Mouse (Mus musculus): Measurements from ENCODE around the gene Cnga2.
A peak's percentile ranks its signal among the peaks of the same experiment; 100 is the strongest.
"Not testable (repeated sequence)": the region's sequence is repeated elsewhere in the genome, so short reads cannot be mapped to it uniquely, and the experiment has no call there.

Gene Cnga2

DNA sequence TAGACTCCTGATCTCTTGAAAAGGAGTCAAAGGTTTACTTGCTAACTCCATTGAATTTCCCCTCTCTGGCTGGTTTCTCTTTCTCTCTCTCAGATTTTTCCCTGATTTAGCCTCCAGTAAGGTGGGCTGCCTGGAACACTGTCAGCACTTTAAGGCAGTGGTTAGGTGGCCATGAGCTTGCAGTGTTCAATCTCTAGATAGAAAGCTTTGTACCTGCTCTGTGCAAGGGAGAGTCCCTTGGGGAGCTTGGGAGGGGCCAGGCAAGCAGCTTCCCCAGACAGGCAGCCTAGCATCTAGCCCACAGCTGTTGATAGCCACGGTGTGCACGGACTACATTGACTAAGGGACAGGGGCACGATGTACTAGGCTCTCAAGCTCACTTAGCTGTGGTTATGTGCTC lies at the start of gene Cnga2:
TSS of gene Cnga2 (plus strand) at position 301 of the 400 bp plus-strand sequence.
- DNase-seq: no peak

DNA sequence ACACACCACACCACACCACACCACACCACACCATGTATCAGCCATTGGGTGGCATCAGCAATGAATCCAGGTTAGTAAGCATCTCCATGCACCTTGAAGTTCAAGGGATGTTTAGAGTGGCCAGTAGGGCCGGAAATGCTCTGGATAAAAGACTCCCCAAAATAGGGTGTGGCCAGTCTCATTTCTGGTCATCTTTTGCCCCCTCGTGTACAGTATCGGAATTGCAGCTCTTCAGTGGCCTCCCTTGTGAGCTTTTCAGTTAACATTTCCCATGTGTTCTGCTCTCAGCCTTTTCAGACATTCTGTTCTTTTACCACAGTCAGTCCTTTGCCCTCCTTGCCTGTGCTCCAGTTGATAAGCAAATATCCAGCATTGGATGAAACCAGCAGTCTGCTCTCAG lies 45.0 kb upstream of the Cnga2 start:
- peak; percentile 7 for DNase-seq

DNA sequence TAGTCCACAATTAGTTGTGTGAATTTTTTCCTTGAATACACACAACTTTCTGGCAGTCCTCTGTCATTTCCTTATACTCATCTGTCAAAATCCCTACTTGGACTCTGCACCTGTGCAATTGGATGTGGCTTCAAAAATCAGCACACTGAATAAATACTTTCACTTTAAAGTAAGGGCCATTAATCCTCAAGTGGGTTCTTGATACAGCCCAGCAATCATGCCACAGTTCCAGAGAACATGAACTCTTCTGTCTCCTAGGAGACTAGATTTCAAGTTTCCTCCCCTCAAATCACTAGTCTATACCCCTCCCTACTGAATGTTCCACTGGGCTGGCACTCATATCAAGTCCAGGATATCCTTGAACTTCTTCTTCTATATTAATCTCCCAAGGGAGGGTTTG lies 33.3 kb upstream of the Cnga2 start:
- DNase-seq: no peak

DNA sequence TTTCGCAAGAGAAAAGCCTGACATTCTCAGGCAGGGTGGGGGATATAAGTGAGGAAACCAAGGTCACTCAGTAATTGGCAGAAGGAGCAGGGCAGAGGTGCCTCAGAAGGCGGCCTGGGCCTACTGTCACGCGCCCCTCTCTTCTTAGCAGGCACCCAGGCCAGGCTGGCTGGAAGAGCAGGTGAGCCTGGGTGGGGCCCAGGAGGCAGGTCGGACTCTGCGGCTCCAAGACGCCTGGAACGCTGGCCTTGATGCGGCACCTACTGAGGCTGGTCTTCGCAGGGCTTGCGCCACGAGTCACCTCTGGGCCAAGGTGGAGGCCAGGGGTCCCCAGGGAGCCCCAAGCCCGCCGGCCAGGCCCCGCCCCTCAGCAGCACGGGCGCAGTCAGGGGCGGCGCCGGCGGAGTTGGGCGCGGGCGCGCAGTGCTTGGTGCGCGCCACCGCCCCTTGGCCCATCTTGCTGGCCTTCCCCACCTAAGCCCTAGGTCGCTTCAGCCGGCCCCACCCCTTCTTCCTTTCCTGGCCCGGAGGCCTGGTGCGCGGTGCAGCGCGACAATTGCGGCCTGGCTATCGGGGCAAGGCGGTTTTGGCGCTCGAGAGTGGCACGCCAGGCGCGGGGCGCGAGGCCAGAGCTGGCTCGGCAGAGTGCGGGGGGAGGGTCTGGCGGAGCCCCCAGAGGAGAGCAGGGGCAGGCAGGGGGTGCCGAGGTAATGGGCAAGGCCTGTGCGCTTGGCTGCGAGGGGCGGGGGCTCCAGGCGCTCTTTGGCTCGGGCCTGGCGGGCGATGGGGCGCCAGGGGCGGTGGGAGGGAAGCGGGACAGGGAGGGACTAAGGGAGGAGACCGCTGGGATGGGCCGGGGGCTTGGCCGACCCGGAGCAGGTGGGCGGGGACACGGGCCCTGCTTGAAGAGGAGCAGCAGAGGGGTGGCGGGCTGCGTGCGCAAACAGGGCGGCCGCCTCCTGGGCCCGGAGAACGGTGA lies 29.3 kb upstream of the Cnga2 start, which contains the start of gene Prrg3:
TSS of gene Prrg3 (plus strand) at position 552 of the 979 bp plus-strand sequence.
- peak; percentile 11 for DNase-seq

DNA sequence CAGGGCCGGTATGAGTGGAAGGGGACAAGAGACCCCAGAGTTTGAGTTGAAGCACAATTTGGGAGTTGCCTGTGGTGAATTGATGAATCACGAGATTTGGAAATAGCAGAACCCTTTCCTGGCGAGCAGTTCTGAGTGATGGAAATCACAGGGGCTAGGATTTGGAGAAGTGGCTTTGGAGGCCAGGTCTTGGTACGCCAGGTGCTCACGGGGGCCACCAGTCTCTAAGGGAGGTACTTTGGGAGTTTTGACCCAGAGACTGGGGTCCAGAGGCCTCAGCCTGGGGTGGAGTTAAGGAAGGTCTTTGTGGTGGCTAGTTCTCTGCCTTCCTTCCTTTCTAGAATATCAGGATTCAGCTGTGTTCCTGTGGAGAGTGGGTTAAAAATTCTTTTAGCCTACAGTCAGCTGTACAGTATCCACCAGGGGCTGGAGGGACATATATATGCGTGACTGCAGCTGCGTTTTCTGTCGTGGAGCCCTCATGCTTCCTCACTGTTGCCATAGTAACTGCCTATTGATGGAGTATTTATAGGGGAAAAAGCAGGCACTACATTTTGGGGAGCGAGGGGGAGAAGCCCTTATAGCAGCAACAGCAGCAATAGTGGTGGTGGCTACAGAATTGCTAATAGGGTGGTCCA lies 28.3 kb upstream of the Cnga2 start:
- DNase-seq: no peak

DNA sequence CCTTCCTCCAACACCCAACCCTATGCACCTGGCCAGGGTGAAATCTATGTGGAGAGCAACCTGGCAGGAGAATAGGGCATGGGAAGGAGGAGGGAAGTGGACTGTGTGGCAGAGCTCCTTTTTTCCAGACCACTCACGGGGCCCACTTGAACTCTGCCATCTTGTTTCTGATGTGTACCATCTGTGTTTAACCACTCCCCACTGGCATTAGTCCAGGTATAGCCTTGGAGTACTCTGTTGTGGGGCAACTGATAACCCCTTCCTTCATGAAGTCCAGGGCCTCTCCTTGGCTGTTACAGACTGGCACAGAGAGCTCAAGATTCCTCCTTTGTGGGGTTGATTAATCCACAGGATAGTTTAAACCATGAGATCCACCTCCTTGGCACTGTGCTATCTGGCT lies 23.4 kb upstream of the Cnga2 start:
- no peak for DNase-seq

DNA sequence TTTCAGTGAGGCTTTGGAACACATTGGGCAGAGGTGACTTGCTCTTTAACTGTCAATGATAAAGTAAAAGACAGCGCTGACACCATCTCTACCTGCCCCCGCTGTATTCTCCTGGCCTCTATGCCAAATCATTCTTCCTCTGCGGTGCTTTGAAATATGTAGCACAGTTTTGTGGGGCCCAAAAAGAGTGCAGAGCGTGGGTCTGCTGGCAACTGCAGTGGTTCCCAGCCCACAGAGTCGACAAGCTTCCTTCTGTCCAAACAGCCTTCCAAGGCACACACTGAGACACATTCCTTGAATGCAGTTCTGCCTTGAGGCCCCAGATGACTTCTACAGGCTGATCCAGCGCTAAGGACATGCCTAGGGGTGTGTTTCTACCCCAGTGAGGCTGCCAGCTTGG lies 22.8 kb upstream of the Cnga2 start:
- peak; percentile 44 for DNase-seq

DNA sequence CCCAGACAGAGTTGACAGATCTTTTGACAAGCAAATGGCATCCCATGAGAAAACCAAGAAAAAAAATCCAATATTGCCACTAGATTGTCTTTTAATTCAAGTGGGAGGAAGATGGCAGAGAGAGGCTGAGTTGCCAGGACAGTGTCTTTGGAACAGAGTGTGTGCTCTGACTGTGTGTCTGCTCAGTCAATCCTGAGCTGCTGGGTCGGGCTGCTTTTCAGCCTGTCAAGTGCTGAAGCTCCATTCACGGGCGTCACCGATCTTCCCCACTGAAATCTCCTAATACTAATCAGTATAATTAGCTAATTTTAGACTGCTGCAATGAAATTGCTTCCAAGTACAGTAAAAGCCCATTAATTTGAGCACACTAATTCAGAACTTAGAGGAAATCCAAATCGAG lies 20.3 kb upstream of the Cnga2 start:
- DNase-seq: no peak

DNA sequence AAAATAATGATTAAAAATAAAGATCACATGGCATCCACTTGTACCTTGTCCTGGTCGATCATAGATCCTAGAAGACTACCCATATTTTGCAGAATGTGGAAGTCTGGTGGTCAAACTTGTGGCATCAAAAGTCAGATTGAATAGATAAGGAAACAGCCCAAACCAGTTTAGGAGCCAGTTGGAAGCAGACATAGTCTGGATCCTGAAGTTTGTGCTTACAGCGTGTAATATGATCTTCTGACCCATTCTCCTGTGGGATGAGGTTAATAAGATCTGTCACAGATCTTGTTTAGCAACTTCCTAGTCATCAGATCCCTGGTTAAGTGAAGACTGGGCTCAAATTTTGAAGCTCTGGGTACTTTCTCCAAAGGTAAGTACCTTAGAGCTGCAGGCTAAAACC lies 19.0 kb upstream of the Cnga2 start, which contains the start of gene Fate1:
TSS of gene Fate1 (plus strand) at position 301 of the 400 bp plus-strand sequence.
- no peak for DNase-seq

DNA sequence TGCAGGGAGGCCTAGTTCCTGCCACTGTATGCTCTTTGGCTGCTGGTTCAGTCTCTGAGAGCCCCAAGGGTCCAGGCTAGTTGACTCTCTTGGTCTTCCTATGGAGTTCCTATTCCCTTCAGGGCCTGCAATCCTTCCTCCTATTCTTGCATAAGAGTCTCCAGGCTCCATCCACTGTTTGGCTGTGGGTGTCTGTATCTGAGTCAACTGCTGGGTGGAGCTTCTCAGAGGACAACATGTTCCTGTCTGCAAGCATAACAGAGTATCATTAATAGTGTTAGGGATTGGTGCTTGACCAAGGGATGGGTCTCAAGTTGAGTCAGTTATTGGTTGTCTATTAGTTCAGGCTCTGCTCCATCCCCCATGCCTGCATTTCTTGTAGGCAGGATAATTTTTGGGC lies 14.0 kb upstream of the Cnga2 start:
- DNase-seq: not testable (repeated sequence)

DNA sequence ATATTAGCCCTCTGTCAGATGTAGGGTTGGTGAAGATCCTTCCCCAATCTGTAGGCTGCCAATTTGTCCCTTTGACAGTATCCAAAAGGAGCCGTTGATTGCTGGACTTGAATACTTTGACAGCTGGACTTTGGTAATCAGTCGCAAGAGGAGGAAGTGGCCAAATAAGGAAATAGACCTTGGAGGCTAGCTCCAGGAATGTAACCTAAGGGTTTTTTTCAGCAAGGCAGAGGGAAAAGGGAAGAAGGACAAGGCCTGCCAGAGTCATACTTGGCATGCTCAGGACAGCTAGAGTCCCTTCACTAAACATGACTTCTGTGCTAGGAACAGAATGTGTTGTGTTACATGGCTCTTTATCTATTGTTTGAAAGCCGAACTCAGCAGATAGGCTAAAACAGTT lies 11.2 kb upstream of the Cnga2 start:
- no peak for DNase-seq

DNA sequence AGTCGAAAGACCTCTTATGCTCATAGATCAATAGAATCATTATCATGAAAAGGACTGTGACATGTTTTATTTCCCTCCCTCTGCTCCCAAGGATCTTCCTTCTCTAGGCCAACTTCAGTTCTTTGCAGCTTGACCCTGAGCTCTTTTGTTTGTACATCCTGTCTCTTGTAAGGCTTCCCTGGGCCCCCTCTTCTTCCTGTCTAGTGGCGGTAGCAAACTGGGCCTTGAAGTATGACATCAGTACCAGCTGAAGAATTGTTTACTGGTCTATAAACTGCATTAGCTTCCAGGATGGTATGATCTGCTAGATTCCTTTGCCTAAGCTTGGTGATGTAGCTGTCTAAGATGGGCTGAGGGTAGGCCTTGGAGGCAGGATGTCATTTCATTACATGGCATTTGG lies 10.3 kb upstream of the Cnga2 start:
- no peak for DNase-seq

DNA sequence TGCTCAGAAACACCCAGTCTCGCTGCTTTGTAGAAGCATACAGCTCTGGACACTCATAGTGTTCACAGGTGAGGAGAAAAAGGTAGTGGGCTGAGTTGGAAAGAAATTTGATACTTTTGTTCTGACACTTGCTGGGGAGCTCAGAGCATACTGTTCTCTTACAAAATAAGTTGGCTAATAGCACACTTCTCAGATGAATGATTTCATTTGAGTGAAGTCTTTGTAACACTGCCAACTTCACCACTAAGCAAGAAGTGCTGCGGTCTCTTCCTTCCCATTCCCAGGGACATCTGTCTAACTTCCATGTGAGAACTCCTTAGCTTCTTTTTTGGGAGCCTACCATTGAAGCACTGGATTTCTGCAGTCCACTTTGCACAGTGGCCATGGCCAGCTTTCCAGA lies 8.4 kb upstream of the Cnga2 start:
- DNase-seq: no peak

DNA sequence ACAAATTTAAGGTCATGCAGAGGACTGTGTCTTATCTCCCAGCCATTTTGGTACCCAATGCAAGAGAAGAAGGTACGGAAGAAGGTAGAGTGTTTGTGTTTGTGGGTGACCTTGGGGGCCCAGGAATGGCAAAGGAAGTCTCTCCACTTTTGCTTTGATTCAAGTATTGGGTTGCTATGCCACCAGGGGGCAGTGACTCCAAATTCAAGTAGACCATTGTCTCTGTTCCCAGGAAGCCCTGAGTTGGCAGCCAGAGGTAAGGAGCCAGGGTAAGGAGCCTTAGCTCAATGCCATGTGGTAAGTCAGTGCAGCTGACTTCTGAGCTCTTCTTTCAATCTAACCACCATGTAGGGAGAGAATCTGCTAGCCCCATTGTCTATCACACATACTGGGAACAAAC lies 7.9 kb upstream of the Cnga2 start:
- DNase-seq: no peak

DNA sequence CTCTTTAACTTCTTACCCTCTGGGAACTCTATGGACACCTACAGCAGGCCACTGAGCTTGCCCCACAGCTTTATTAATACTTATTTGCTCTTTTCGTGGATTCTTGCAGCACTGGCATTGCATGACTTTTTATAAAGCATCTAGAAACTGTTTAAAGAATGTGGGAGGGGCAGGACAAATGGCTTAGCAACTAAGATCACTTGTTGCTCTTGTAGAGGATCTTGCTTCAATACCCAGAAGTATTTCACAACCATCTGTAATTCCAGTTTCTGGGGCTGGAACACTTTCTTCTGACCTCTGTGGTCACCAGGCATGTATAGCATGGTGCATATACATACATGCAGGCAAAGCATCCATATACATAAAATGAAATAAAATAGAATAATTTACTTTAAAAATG lies 4.3 kb downstream of the Cnga2 start:
- DNase-seq: no peak

DNA sequence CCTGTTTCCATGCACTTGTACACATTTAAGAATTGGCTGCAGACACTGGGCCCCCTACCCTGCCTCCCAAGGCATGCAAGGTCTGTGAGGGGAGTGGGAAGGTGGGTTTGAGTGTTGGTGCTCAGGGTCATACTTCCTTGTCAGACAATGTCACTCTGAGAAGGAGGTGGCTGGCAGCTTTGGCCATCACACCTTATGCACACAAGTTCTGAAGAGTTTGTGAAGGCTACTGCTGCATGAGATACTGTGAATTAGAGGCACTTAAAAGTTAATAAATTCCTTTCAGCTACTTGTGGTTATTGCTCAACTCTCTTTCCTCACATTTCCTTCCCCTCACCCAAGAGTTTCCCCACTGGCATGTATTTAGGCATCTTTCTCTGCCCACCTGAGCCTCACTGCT lies 18.3 kb downstream of the Cnga2 start:
- DNase-seq: no peak

DNA sequence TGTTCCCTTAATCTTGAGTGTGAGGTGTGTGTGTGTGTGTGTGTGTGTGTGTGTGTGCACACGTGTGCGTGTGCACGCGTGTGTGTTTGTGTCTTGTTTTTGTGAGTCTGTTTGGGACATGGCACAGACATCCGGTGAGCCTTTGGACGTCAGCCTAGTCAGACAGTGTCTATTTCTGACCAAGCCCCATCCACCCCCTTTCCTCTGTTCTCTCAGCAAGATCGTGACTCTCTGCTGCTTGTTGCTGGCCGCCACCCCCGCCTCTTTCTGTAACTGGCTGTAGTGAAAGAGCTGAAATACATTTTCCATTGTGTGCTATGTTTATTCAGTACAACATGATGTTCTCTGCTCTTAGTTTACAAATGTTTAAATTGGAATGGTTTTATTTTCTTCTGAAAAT lies 20.6 kb downstream of the Cnga2 start:
- DNase-seq: peak; percentile 76

DNA sequence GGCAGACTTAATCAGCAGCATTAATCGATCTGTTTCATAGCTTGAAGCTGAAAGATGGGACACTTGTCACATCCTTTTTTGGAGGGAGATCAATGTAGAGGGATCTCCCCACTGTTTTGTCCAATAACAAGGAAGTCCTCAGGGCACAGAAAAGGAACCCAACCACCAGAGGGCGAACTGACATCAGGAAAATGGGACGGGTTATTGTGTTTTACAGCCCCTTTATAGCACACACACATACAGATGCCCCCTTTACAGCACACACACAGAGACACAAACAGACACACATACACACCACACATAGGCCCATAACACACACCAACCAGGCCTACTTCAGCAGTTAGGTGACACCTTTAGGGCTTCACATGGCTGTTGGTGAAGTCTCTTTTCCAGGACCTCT lies 21.2 kb downstream of the Cnga2 start:
- DNase-seq: peak; percentile 34

DNA sequence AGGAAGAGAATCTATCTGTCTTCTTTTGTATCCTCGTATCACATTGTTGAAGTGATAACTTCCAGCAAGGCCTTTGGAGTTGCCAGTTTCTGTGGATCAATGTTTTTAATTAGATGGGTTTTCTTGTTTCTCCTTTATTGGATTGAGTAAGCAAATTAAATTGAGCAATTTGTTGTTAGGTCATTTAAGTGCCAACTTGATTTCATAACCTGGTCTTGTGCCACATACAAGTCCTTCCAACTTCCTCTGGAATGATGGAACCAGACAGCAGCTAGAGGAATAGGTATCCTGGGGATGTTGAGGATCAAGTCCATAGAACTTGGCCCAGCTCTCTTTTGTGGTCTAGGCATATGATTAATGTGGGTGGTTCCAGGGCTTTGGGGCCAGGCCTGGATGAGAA lies 30.6 kb downstream of the Cnga2 start:
- DNase-seq: no peak

DNA sequence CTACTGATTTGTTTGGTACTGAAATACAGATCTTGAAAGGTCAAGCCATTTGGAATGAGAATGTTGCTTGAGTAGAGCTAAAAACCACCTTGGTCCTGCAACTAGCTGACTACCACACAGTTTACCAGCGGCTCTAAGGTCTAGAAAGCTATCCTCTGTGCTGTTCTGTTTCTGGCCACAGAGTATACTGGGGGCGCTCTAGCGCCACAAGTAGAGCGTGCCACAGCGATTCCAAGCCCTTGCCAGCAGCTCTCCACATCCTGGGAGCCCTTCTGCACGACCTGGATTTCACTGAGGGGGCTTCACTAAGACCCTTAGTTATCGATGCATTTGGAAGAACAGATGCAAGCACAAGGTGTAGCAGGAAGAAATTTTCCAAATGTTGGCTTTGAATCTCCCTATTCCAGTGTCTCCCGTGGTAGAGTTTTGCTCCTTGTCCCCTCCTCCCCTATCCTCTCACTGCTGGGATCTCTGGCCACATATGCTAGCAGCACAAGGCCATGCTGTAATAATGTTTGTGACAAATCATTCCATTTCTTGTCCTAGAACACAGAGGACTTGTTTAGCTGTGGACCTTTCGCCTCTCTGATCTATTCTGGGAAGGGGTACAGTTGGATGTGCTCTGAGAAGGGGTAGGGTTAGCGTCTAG lies 31.2 kb downstream of the Cnga2 start:
- peak; percentile 20 for DNase-seq

DNA sequence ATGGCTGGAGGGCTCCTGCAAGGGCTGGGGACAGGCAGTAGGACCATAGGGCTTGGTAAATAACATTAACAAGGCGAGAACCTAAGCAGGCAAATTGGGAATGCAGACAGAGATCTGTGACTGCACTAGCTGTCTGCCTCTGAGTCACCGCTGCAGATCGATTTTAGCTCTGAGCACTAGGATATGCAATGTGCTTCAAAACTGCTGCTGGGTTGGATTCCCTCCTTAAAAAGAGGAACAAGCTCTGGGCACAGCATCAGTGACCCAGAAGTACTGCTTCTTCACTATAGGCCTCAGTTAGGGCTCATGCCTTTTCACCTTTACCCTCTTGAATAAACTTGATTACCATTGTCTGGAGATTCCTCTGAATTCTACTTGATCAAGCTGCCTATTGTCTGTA lies 31.9 kb downstream of the Cnga2 start:
- DNase-seq: peak; percentile 13

DNA sequence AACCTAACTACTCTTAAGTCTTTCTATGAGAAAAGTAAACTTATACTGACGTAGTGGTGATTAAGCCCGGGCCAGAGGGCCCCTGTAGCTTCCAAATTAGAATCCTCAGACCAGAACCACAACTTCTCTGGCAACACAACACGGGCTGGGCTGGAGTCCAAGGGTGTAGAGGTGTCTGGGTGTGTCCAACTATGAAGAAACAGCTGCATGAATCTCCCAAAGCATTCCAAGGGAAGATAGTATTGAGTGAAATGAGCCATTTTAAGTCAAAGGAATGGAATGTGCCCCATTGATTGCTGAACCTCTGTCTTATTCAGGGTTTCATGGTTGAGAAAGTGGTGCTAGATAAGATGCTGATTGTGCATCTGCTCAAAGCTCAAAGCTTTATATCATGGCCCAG lies 52.4 kb downstream of the Cnga2 start:
- no peak for DNase-seq

DNA sequence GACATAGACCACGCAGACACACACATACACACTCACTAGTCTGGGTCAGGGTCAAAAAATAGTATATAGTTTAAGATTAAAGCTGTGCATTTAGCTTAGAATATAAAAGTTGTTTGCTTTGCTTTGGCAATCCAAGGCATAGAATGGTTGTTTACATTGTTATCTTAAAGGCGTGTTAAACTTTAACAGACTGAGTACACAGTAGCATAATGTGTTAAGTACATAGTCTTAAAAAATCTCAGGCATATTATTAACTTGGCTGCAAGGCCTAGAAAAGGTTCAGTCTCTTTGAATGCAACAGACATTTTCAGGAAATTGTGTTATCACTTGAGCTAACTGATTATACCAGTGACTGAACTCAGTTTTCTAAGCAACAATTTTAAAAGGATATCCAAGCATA lies 56.3 kb downstream of the Cnga2 start:
- DNase-seq: no peak

Measured in layer of hippocampus, adult 9-11 months (tissue).